Mouse (Mus musculus) megakaryocyte, embryonic 14.5 days (primary cell): ENCODE results near the gene Pafah2. TPM values are rescaled to one million over a fixed set of nuclear protein-coding genes. Genes with fewer than 3 reads are reported as not detected.
A peak's percentile ranks its signal among the peaks of the same experiment; 100 is the strongest.

Source experiments
- H3K27me3 ChIP-seq: replicated peaks from 2 replicates; pipeline ENCODE3; 2012; ENCODE audit warnings: inconsistent platforms
- H3K36me3 ChIP-seq: replicated peaks from 2 replicates; pipeline ENCODE3; 2012; ENCODE audit warnings: low read length, inconsistent platforms, mixed read lengths
- H3K4me1 ChIP-seq: 2 replicates; pipeline ENCODE4 v1.6.1; 2012; ENCODE audit warnings: inconsistent platforms
- H3K4me3 ChIP-seq: replicated peaks from 2 replicates; pipeline ENCODE3; 2012; ENCODE audit warnings: moderate library complexity, mild to moderate bottlenecking, inconsistent platforms
- H3K9me3 ChIP-seq: 2 replicates; pipeline ENCODE4 v1.6.1; 2012; ENCODE audit warnings: inconsistent platforms
- FLI1 ChIP-seq: IDR thresholded peaks from 2 replicates; pipeline ENCODE4 v1.6.1; 2012; ENCODE audit warnings: low read length, inconsistent platforms, mixed read lengths
- GATA1 ChIP-seq: IDR thresholded peaks from 3 replicates; pipeline ENCODE4 v1.6.1; 2012; ENCODE audit warnings: mixed read lengths, low read length, inconsistent platforms, borderline replicate concordance
- polyA plus RNA-seq: library from polyadenylated mRNA; stranded (reverse); fragments of >175 nt; gene quantifications from 2 replicates; pipeline ENCODE4 v1.2.3, GENCODE M21; 2012; ENCODE audit warnings: low replicate concordance; ENCODE audit not compliant: insufficient read depth

The Pafah2 gene
- polyA plus RNA-seq, 1 experiment: 3.8 TPM

DNA sequence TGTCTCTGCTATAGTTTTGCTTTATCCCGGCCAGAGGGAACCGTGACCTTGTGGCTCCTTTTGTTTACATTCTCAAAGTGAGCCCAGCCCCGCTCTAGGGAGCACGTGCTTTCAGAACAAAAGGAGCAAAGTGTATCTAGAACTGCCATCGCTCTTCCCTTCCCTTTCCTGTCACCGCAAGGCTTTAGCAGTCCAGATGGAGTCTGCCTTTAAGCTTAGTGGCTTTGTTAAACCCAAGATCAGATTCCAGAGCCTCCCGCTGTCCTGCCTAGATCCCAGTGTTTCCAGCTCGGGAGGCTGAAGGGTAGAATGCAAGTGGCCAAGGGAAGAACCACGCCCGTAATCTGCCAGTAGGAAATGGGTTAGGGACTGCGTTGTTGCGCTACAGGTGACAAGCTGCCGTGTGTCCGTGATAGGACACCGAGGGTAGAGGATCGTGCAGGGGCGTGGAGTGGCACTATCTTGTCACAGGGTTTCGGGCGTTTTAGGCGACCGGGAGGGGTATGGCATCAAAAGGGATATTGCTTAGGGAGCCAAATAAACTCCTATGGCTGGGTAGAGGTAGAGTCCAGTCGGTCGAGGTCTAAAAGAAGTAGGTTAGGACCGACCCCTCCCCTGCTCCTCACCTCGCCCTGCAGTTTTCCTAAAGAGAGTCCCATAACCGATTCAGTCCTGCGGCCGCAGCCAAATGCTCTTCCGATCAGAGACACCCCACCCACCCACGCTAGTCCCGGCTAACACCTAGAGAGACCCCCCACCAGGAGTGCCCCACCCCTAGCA is 71.5 kb downstream of the Pafah2 start:
- H3K36me3 ChIP-seq: peaks cover 23% of the 10 kb centered on the region
- peaks cover 2% of the 10 kb centered on the region for H3K27me3 ChIP-seq
- no peak for TF ChIP-seq GATA1
- TF ChIP-seq FLI1: no peak
- H3K9me3 ChIP-seq: peaks cover 8% of the 10 kb centered on the region
- peak overlapping the region; percentile 92 for H3K4me3 ChIP-seq
- peaks cover 37% of the 10 kb centered on the region for H3K4me1 ChIP-seq

DNA sequence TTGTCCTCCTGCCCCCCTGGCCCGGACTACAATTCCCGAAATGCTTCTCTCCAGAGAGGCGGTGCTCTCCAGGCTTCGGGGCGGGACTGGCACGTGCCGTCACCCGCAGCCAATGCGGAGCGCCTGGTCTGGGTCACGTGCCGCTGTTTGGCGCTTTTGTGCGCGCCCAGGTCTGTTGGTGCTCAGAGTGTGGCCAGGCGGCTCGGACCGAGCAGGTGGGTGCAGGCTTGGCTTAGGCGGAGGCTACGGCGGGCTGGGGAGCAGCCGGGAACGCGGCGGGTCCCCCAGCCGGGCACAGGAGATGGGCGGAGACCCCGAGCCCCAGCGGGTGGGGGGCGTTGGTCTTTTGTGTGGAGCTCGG is 72.1 kb downstream of the Pafah2 start, which contains the start of gene Stmn1:
TSS of gene Stmn1 (plus strand) at position 106 of the 361 bp plus-strand sequence.
- no peak for TF ChIP-seq GATA1
- no peak for TF ChIP-seq FLI1
- peaks cover 37% of the 10 kb centered on the region for H3K4me1 ChIP-seq

DNA sequence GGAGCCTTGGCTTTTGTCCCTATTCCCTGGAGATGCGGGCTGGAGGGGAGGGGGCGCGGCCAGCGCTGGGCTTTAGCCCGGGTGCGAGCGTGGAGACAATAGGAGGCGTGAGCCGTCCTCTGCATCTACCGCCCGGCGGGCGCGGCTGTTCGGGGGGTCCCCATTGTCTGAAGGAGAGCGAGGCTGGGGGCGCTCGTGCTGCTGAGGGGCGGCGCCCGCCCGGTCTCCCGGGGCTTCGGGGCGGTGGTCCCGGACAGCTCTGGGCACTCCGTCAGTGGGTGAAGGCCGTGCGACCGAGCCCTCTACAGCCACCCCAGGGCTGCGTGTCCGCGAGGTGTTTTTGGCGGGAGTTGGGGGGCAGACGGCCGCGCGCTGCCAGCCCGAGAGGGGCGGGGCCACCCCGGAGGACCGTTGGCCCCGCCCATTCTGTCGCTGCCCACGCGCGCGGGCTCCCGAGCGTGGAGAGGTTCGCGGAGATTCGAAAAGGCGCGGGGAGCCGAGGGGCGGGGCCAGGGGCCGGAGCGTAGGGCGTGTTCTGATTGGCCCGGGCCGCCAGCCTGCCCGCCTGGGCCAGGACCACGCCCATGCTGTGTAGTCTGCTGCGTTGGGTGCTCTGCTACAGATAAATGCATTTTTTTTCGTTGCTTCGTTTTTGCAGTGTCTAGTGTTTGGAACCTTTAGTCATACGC is 72.6 kb downstream of the Pafah2 start:
- no peak for TF ChIP-seq GATA1
- TF ChIP-seq FLI1: no peak
- peak overlapping the region; percentile 92 for H3K4me3 ChIP-seq
- peaks cover 2% of the 10 kb centered on the region for H3K27me3 ChIP-seq
- peaks cover 25% of the 10 kb centered on the region for H3K36me3 ChIP-seq
- peaks cover 37% of the 10 kb centered on the region for H3K4me1 ChIP-seq
- peaks cover under 1% of the 10 kb centered on the region for H3K9me3 ChIP-seq

More for the DNA sequence above, 72.1 kb downstream of the Pafah2 start, which contains the start of gene Stmn1:
- Histone ChIP-seq H3K4me3 (peak within 1 kb of the TSS; percentile 92), H3K36me3 (peaks cover 27% of the 10 kb centered on the region), H3K9me3 (peaks cover 6% of the 10 kb centered on the region), H3K27me3 (peaks cover 2% of the 10 kb centered on the region)

DNA sequence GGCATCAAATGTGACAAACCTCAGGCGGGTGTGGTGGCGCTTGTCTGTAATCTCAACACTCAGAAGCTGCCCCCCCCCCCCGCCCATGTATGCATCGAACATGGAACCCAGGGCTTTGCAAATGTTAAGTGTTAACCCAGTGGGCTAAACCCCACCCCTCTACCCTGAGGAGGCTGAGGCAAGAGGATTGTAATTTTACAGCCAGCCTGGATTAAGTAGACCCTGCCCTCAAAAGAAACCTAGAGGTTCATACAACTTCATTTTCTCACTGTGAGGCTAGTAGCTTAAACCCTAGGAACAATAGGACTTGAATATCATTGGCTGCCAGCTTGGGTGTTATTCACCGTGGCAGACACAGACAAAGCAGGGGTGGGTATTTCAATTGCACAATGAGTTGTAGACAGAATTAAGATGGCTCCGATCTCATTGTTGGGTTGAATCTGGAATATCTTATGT is 73.2 kb downstream of the Pafah2 start:
- H3K9me3 ChIP-seq: no peaks in the 10 kb centered on the region
- peaks cover 35% of the 10 kb centered on the region for H3K4me1 ChIP-seq
- peaks cover 31% of the 10 kb centered on the region for H3K36me3 ChIP-seq
- H3K27me3 ChIP-seq: peaks cover 2% of the 10 kb centered on the region
- H3K4me3 ChIP-seq: peak overlapping the region; percentile 92
- TF ChIP-seq FLI1: no peak
- no peak for TF ChIP-seq GATA1

DNA sequence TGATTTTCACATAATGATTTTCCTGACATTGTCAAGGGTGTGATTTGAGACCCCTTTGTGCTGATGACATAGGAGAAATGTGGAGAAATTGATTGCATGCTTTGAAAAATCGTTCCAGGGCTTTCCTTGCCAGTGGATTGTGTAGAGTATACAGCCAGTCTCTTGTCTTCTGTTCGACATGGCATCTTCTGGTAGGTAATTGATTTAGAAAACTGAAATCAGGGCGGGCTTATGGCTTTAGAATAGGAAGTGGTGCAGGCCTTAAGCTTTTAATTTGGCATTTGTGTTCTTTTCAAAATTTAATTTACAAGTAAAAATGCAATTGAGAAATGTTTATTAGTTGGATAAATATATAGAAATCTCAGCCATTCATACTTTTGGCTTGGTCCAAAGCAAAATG is 73.9 kb downstream of the Pafah2 start:
- no peak overlapping the region for H3K4me3 ChIP-seq
- H3K36me3 ChIP-seq: peaks cover 37% of the 10 kb centered on the region
- H3K4me1 ChIP-seq: peaks cover 29% of the 10 kb centered on the region
- H3K27me3 ChIP-seq: peaks cover 2% of the 10 kb centered on the region
- no peak for TF ChIP-seq GATA1
- TF ChIP-seq FLI1: no peak
- H3K9me3 ChIP-seq: no peaks in the 10 kb centered on the region

DNA sequence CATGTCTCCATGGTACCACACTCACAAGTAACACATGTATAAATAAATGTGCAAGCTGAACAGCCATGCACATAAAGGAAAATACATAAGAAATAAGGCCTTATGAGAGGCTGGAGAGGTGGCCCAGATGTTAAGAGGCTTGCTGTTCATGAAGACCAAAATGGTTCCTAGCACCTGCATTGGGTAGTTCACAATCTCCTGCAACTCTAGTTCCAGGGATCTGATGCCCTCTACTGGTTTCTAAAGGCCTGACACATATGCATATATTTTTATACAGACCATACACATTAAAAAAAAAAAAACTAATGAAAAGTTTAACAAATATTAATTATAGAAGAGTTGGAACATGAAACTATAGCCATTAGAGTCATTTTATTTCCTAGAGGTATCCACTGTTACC is 75.3 kb downstream of the Pafah2 start:
- H3K4me1 ChIP-seq: peaks cover 16% of the 10 kb centered on the region
- peaks cover 43% of the 10 kb centered on the region for H3K36me3 ChIP-seq
- TF ChIP-seq GATA1: no peak
- no peak for TF ChIP-seq FLI1
- no peaks in the 10 kb centered on the region for H3K9me3 ChIP-seq
- no peak overlapping the region for H3K4me3 ChIP-seq
- H3K27me3 ChIP-seq: no peaks in the 10 kb centered on the region

DNA sequence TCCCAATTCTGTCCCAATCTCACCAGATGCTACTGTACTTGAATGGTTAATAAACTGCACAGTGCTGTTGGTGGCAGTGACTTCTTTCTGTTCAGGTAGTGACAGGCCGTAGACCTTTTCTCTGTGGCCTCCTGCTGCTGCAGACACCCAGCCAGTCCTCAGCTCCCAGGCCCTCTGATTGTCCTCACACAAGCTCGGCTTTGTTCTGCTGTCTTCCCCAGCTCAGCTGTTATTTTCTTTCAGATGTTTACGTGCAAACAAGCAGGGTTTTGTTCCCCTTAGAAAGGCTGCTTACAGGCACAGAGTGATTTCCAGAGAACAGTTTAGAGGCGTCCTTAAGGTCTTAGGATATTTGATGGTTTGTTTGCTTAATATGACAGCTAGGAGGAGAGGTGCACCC is 77.6 kb downstream of the Pafah2 start:
- H3K27me3 ChIP-seq: no peaks in the 10 kb centered on the region
- H3K4me1 ChIP-seq: peaks cover 15% of the 10 kb centered on the region
- no peak overlapping the region for H3K4me3 ChIP-seq
- TF ChIP-seq GATA1 (no peak), FLI1 (no peak)
- no peaks in the 10 kb centered on the region for H3K9me3 ChIP-seq
- peaks cover 45% of the 10 kb centered on the region for H3K36me3 ChIP-seq

DNA sequence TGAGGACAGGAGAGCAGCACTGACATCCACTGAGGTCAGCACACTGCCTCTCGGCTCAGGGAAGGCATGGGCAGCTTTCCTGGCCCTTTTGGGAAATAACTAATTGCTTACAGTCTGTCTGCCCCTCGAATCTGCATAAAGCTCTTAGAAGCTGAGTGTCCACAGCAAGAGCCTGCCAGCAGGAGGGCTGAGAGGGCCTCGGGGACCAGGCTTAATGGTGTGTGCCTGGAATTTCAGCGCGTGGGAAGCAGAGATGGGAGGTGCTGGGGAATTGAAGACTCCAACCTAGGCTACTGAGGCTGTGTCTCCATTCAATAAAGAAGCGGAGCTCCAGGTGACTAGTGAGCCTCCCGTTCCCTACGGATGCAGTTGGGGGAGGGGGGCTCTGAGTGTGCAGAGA is 78.1 kb downstream of the Pafah2 start:
- Histone ChIP-seq H3K9me3 (no peaks in the 10 kb centered on the region), H3K4me1 (peaks cover 15% of the 10 kb centered on the region), H3K4me3 (no peak overlapping the region), H3K36me3 (peaks cover 45% of the 10 kb centered on the region), H3K27me3 (no peaks in the 10 kb centered on the region)
- TF ChIP-seq FLI1 (no peak), GATA1 (no peak)

DNA sequence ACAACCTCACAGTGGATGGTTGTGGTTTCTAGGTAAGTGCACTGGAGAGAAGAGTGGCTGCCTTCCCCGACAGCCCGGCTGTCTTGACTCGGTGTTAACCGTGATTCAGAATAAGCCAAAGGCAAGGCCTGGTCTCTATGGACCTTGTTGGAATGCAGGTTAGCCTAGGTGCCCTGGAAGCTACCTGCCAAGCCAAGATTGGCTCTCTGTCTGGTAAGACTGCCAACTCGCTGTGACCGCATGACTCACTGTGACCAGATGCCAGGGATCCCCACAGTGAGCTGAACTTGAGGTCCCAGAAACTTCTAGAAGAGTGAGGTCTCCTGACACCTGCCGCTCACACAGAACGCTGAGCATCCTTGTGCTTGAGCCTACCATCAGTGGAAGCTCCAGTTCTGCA is 80.8 kb downstream of the Pafah2 start:
- H3K27me3 ChIP-seq: no peaks in the 10 kb centered on the region
- peaks cover 24% of the 10 kb centered on the region for H3K4me1 ChIP-seq
- H3K36me3 ChIP-seq: peaks cover 34% of the 10 kb centered on the region
- TF ChIP-seq GATA1 (no peak), FLI1 (no peak)
- no peak overlapping the region for H3K4me3 ChIP-seq
- no peaks in the 10 kb centered on the region for H3K9me3 ChIP-seq

Other genes starting within 250 kb of the Pafah2 start
- gene Cep85, start 209.2 kb upstream of the Pafah2 start, polyA plus RNA-seq: 10.9 and 19.9 TPM in 2 replicates
- gene Gm7534, start 193.3 kb upstream of the Pafah2 start, polyA plus RNA-seq: not detected in 2 replicates
- gene Catsper4, start 168.9 kb upstream of the Pafah2 start, polyA plus RNA-seq: not detected in 2 replicates
- gene Cnksr1, start 157.9 kb upstream of the Pafah2 start, polyA plus RNA-seq: not detected in 2 replicates
- gene E130218I03Rik, start 152.7 kb upstream of the Pafah2 start, polyA plus RNA-seq: not detected in 2 replicates
- gene Zfp593, start 150.7 kb upstream of the Pafah2 start, polyA plus RNA-seq: 27.6 and 28.1 TPM in 2 replicates
- not detected in 2 replicates for gene Gm30191, start 149.4 kb upstream of the Pafah2 start, polyA plus RNA-seq
- gene Grrp1, start 142.2 kb upstream of the Pafah2 start, polyA plus RNA-seq: not detected in 2 replicates
- gene Pdik1l, start 108.4 kb upstream of the Pafah2 start, polyA plus RNA-seq: 0.20 TPM in 1 of 2 replicates, not detected in the other
- not detected in 2 replicates for gene Trim63, start 81.2 kb upstream of the Pafah2 start, polyA plus RNA-seq
- 1.1 TPM in 1 of 2 replicates, not detected in the other for gene Slc30a2, start 53.1 kb upstream of the Pafah2 start, polyA plus RNA-seq
- gene Extl1, start 12.5 kb upstream of the Pafah2 start, polyA plus RNA-seq: not detected in 2 replicates
- 7.4 and 115 TPM in 2 replicates for gene Stmn1, start 72.0 kb downstream of the Pafah2 start, polyA plus RNA-seq
- 41.9 and 45.9 TPM in 2 replicates for gene Paqr7, start 100.4 kb downstream of the Pafah2 start, polyA plus RNA-seq
- gene Aunip, start 114.7 kb downstream of the Pafah2 start, polyA plus RNA-seq: 0.54 TPM in 1 of 2 replicates, not detected in the other
- 46.4 and 106 TPM in 2 replicates for gene Mtfr1l, start 139.1 kb downstream of the Pafah2 start, polyA plus RNA-seq
- gene Selenon, start 155.8 kb downstream of the Pafah2 start, polyA plus RNA-seq: 7.1 and 9.1 TPM in 2 replicates